Mouse (Mus musculus): ENCODE measurements around the gene Elovl2.
"Not testable (repeated sequence)": the region's sequence is repeated elsewhere in the genome, so short reads cannot be mapped to it uniquely, and the experiment has no call there.

Elovl2 gene

GRCm38 (mm10) chr13:41220304-41220834 lies at the start of gene Elovl2:
Elovl2 (minus strand) TSS chr13:41220405.
- DNase-seq, result peak; percentile 91

- DNase-seq, result no peak
These were observed 47.7 kb upstream of the Elovl2 start for GRCm38 (mm10) chr13:41267827-41268408.

GRCm38 (mm10) chr13:41263304-41264006 lies 43.2 kb upstream of the Elovl2 start:
- DNase-seq, result no peak

GRCm38 (mm10) chr13:41261617-41262016 lies 41.4 kb upstream of the Elovl2 start:
- DNase-seq, result not testable (repeated sequence)

GRCm38 (mm10) chr13:41257851-41258250 lies 37.6 kb upstream of the Elovl2 start:
- no peak for DNase-seq

- no peak for DNase-seq
These were observed 36.8 kb upstream of the Elovl2 start for GRCm38 (mm10) chr13:41256962-41257361.

- DNase-seq, result no peak
These were observed 35.9 kb upstream of the Elovl2 start for GRCm38 (mm10) chr13:41256126-41256525.

GRCm38 (mm10) chr13:41252736-41253135 lies 32.5 kb upstream of the Elovl2 start:
- no peak for DNase-seq

- DNase-seq, result no peak
These were observed 31.9 kb upstream of the Elovl2 start for GRCm38 (mm10) chr13:41252141-41252540.

- no peak for DNase-seq
These were observed 31.5 kb upstream of the Elovl2 start for GRCm38 (mm10) chr13:41251667-41252066.

GRCm38 (mm10) chr13:41251232-41251631 lies 31.0 kb upstream of the Elovl2 start:
- not testable (repeated sequence) for DNase-seq

- DNase-seq, result no peak
These were observed 30.2 kb upstream of the Elovl2 start for GRCm38 (mm10) chr13:41250318-41250981.

- DNase-seq, result peak; percentile 96
These were observed 29.5 kb upstream of the Elovl2 start, which contains the start of gene Smim13 for GRCm38 (mm10) chr13:41249538-41250317. Smim13 (plus strand) TSS chr13:41249844.

GRCm38 (mm10) chr13:41248751-41249520 lies 28.7 kb upstream of the Elovl2 start:
- DNase-seq, result no peak

GRCm38 (mm10) chr13:41244306-41244830 lies 24.2 kb upstream of the Elovl2 start:
- DNase-seq, result no peak

- no peak for DNase-seq
These were observed 21.4 kb upstream of the Elovl2 start for GRCm38 (mm10) chr13:41241557-41241956.

GRCm38 (mm10) chr13:41238805-41239130 lies 18.6 kb upstream of the Elovl2 start:
- DNase-seq, result peak; percentile 27

- no peak for DNase-seq
These were observed 18.0 kb upstream of the Elovl2 start for GRCm38 (mm10) chr13:41238035-41238804.

GRCm38 (mm10) chr13:41235845-41236741 lies 15.9 kb upstream of the Elovl2 start:
- peak; percentile 71 for DNase-seq

- DNase-seq, result no peak
These were observed 15.0 kb upstream of the Elovl2 start for GRCm38 (mm10) chr13:41235181-41235580.

Measured in kidney, postnatal 14 days (tissue).